Comparison of ENCODE assay signal across 8 mouse cellular contexts in genomic region chr14:26486416-26487198, GRCm38 (mm10). TPM values are rescaled to one million over a fixed set of nuclear protein-coding genes. Genes with fewer than 3 reads are reported as not detected.
DNase-seq lines count a peak whose midpoint lies in the region; ATAC-seq and TF ChIP-seq lines count a peak whose summit lies in the region.

No protein-coding gene starts in this region.

- H3K27me3 ChIP-seq in liver, adult 2 months (ENCODE audit: control insufficient read depth, insufficient read depth, low read length): no peaks in the 10 kb centered on the region
- no peaks in the 10 kb centered on the region for H3K27me3 ChIP-seq in liver, embryonic 11.5 days (replicated peaks; ENCODE audit: control insufficient read depth, insufficient read depth, low read length)

- H3K4me1 ChIP-seq in liver, adult 2 months (ENCODE audit: control insufficient read depth, insufficient read depth, low read length): no peaks in the 10 kb centered on the region; the same call in 1 of the 2 replicates
- no peaks in the 10 kb centered on the region; the same call in 1 of the 2 replicates for H3K4me1 ChIP-seq in liver, embryonic 11.5 days (replicated peaks; ENCODE audit: control insufficient read depth, insufficient read depth, low read length)

- peaks cover 4% of the 10 kb centered on the region for H3K36me3 ChIP-seq in liver, adult 2 months (ENCODE audit: control insufficient read depth, insufficient read depth, low read length)
- H3K36me3 ChIP-seq in liver, embryonic 11.5 days (ENCODE audit: control insufficient read depth, insufficient read depth, low read length): no peaks in the 10 kb centered on the region

- no peak for ATAC-seq in cerebellum, adult (ENCODE audit: insufficient number of reproducible peaks, low FRiP score, low TSS enrichment)
- ATAC-seq in liver, embryonic 11.5 days (replicated peaks; ENCODE audit: low FRiP score): no peak

- H3K4me2 ChIP-seq in liver, embryonic 11.5 days: no peak overlapping the region

- no peak overlapping the region for H3K9ac ChIP-seq in liver, adult 2 months (ENCODE audit: low read depth, low read length)
- no peak overlapping the region for H3K9ac ChIP-seq in liver, embryonic 11.5 days (ENCODE audit: low read depth, low read length)

- H3K27ac ChIP-seq in liver, adult 2 months (replicated peaks; ENCODE audit: insufficient read depth, low read depth, low read length): no peak overlapping the region
- H3K27ac ChIP-seq in liver, embryonic 11.5 days (ENCODE audit: low read depth, low read length): no peak overlapping the region

- DNase-seq in cerebellum, adult 9-10 months: peak; percentile 61
- DNase-seq in liver, adult 2 months (ENCODE audit: extremely low read depth, low read depth, low spot score): peak; percentile 39
- no peak for DNase-seq in liver, embryonic 11.5 days (ENCODE audit: low spot score)
- DNase-seq in ZHBTc4 (ENCODE audit: low read depth, low spot score): peak; percentile 70
- peak; percentile 15 to 29 for DNase-seq in layer of hippocampus, postnatal 10 days (ENCODE audit: low spot score in 2 of 2)
- DNase-seq in spleen, adult 18-20 months: no peak
- no peak for DNase-seq in ovary, postnatal 10 days (ENCODE audit: low spot score)

- peaks cover 32% of the 10 kb centered on the region for H3K79me2 ChIP-seq in liver, adult 2 months (ENCODE audit: control insufficient read depth, insufficient read depth, low read length)

- no peak for TF ChIP-seq POLR2A in liver, adult 2 months (IDR thresholded peaks at IDR 0.05; ENCODE audit: extremely low read depth, insufficient read depth, low read length)

- no peak overlapping the region for H3K4me3 ChIP-seq in liver, adult 2 months (ENCODE audit: insufficient read depth, low read depth, low read length)
- no peak overlapping the region for H3K4me3 ChIP-seq in liver, embryonic 11.5 days (ENCODE audit: low read depth, low read length)

- 0 out of 2 replicates have a peak, but pooled peaks have one; percentile 2 for TF ChIP-seq CTCF in liver, adult 2 months (IDR thresholded peaks at IDR 0.05; ENCODE audit: low read depth, low read length)

- H3K9me3 ChIP-seq in liver, embryonic 11.5 days (ENCODE audit: control insufficient read depth, low read length): no peaks in the 10 kb centered on the region

- 60% methylated on average over 8 of the region's 8 CpGs for WGBS in liver, adult 2 months
- WGBS in liver, embryonic 11.5 days: 58% methylated on average over 8 of the region's 8 CpGs

RNA-seq across cellular contexts. Expression of gene Slmap, which starts 48.1 kb away (rescaled TPM):
- 43.8 and 50.8 TPM in 2 replicates for total RNA-seq in liver, adult 2 months (2014; rRNA removed)
- polyA plus RNA-seq in liver, adult 2 months (2012; rRNA removed): 10.4 and 10.5 TPM in 2 replicates
- polyA plus RNA-seq in liver, embryonic 11.5 days (2014; fragmentation: Nextera tagmentation; extraction: Ambion mirVana): 27.5 and 28.4 TPM in 2 replicates
- total RNA-seq in layer of hippocampus, postnatal 10 days (2021): 10 to 100 TPM; 80.9 to 81.9 TPM

Comparison
In these comparisons a context has a peak if more than half of its experiments do, and no peak if none do; other contexts are left out.
1. DNase-seq: peak in cerebellum, adult 9-10 months (single experiment), liver, adult 2 months (single experiment), ZHBTc4 (single experiment) and layer of hippocampus, postnatal 10 days (2 of 2); none in liver, embryonic 11.5 days (single experiment), spleen, adult 18-20 months (0 of 2) and ovary, postnatal 10 days (single experiment).